10 mouse cellular contexts compared by ENCODE assay signal in genomic region chr13:49271831-49272765, GRCm38 (mm10). TPM values are rescaled to one million over a fixed set of nuclear protein-coding genes. Genes with fewer than 3 reads are reported as not detected.
A peak's percentile ranks its signal among the peaks of the same experiment; 100 is the strongest.
DNase-seq lines count a peak whose midpoint lies in the region; ATAC-seq and TF ChIP-seq lines count a peak whose summit lies in the region.
"Had no signal": no experiment of that assay in that cellular context is flagged by ENCODE, and none has a peak within 500 bp of the region (broad histone marks: within the 10 kb centered on the region; RNA-seq: fewer than 3 reads in every experiment).

No protein-coding gene starts in this region.

- TF ChIP-seq POLR2A in cerebellum, adult 2 months (IDR thresholded peaks at IDR 0.05; ENCODE audit: borderline replicate concordance, insufficient read depth, low read length), result no peak

- no peak overlapping the region for H3K9ac ChIP-seq in kidney, embryonic 14.5 days (ENCODE audit: low read depth, low read length)
- H3K9ac ChIP-seq in heart, embryonic 11.5 days (ENCODE audit: low read depth, low read length), result no peak overlapping the region
- H3K9ac ChIP-seq: embryonic facial prominence, embryonic 12.5 days; hindbrain, embryonic 12.5 days had no signal

- ATAC-seq in kidney, embryonic 14.5 days (ENCODE audit: low FRiP score, low TSS enrichment), result no peak
- ATAC-seq in megakaryocyte-erythroid progenitor cell, adult 5-6 weeks (replicated peaks; ENCODE audit: low FRiP score, low TSS enrichment, poor library complexity, severe bottlenecking), result 0 out of 2 replicates have a peak, but pooled peaks have one; percentile 31
- no peak for ATAC-seq in heart, embryonic 11.5 days (replicated peaks; ENCODE audit: insufficient number of reproducible peaks, low FRiP score, low TSS enrichment)

- no peak overlapping the region for H3K27ac ChIP-seq in kidney, embryonic 14.5 days (ENCODE audit: low read depth, low read length)
- H3K27ac ChIP-seq in cerebellum, adult 2 months (ENCODE audit: insufficient read depth, low read length), result no peak overlapping the region
- H3K27ac ChIP-seq in heart, embryonic 11.5 days (ENCODE audit: low read depth, low read length), result no peak overlapping the region
- H3K27ac ChIP-seq: embryonic facial prominence, embryonic 12.5 days; hindbrain, embryonic 12.5 days had no signal

- no peak overlapping the region for H3K4me3 ChIP-seq in kidney, embryonic 14.5 days (ENCODE audit: low read length)
- H3K4me3 ChIP-seq in cerebellum, adult 2 months (replicated peaks; ENCODE audit: insufficient read depth, low read depth, low read length), result no peak overlapping the region
- no peak overlapping the region for H3K4me3 ChIP-seq in heart, embryonic 11.5 days (ENCODE audit: low read depth, low read length)
- H3K4me3 ChIP-seq: embryonic facial prominence, embryonic 12.5 days; hindbrain, embryonic 12.5 days had no signal

- no peaks in the 10 kb centered on the region for H3K9me3 ChIP-seq in kidney, embryonic 14.5 days (ENCODE audit: control insufficient read depth, low read length)
- no peaks in the 10 kb centered on the region for H3K9me3 ChIP-seq in heart, embryonic 11.5 days (replicated peaks; ENCODE audit: control insufficient read depth, low read length)
- H3K9me3 ChIP-seq: embryonic facial prominence, embryonic 12.5 days; hindbrain, embryonic 12.5 days had no signal

- no peak for TF ChIP-seq CTCF in cerebellum, adult 2 months (IDR thresholded peaks at IDR 0.05; ENCODE audit: borderline replicate concordance, insufficient read depth, low read depth, low read length)

- H3K27me3 ChIP-seq in kidney, embryonic 14.5 days (ENCODE audit: control insufficient read depth, insufficient read depth, low read length), result no peaks in the 10 kb centered on the region
- H3K27me3 ChIP-seq in cerebellum, adult 2 months (ENCODE audit: control insufficient read depth, insufficient read depth, low read length), result no peaks in the 10 kb centered on the region
- H3K27me3 ChIP-seq in heart, embryonic 11.5 days (ENCODE audit: control insufficient read depth, insufficient read depth, low read length), result no peaks in the 10 kb centered on the region
- H3K27me3 ChIP-seq: embryonic facial prominence, embryonic 12.5 days; hindbrain, embryonic 12.5 days had no signal

- intact Hi-C loops in left cerebral cortex, postnatal 25 days (cut with DNase I), result no loop called here

- WGBS in kidney, embryonic 14.5 days, result 60% methylated on average over 5 of the region's 5 CpGs
- WGBS in cerebellum, adult 2 months, result 59% methylated on average over 5 of the region's 5 CpGs
- 57% methylated on average over 5 of the region's 5 CpGs for WGBS in heart, embryonic 11.5 days (ENCODE audit: insufficient replicate concordance)

- H3K36me3 ChIP-seq in kidney, embryonic 14.5 days (ENCODE audit: control insufficient read depth, insufficient read depth, low read length), result no peaks in the 10 kb centered on the region
- H3K36me3 ChIP-seq in heart, embryonic 11.5 days (ENCODE audit: control insufficient read depth, insufficient read depth, low read length), result no peaks in the 10 kb centered on the region
- H3K36me3 ChIP-seq: embryonic facial prominence, embryonic 12.5 days; hindbrain, embryonic 12.5 days had no signal

- DNase-seq in kidney, postnatal 36 days, result peak; percentile 17 to 44
- DNase-seq in MEL-GATA-1-ER (ENCODE audit: extremely low read depth, low read depth), result peak; percentile 78
- peak; percentile 18 to 68 for DNase-seq in left cerebral cortex, postnatal 25 days (ENCODE audit: low spot score in 2 of 2)
- no peak for DNase-seq in ovary, postnatal 14 days (ENCODE audit: low spot score)
- DNase-seq in cerebellum, adult 2 months, result no peak

- no peaks in the 10 kb centered on the region; the same call in 1 of the 2 replicates for H3K4me1 ChIP-seq in kidney, embryonic 14.5 days (ENCODE audit: control insufficient read depth, insufficient read depth, low read length)
- H3K4me1 ChIP-seq in cerebellum, adult 2 months (ENCODE audit: control insufficient read depth, insufficient read depth, low read length), result no peaks in the 10 kb centered on the region
- H3K4me1 ChIP-seq in heart, embryonic 11.5 days (ENCODE audit: control insufficient read depth, insufficient read depth, low read length), result 0 out of 2 replicates have a peak, but pooled peaks cover 3% of the 10 kb centered on the region
- H3K4me1 ChIP-seq: embryonic facial prominence, embryonic 12.5 days; hindbrain, embryonic 12.5 days had no signal

- H3K4me2 ChIP-seq in kidney, embryonic 14.5 days (replicated peaks; ENCODE audit: low read depth, low read length), result no peak overlapping the region
- H3K4me2 ChIP-seq in heart, embryonic 11.5 days, result no peak overlapping the region
- H3K4me2 ChIP-seq: embryonic facial prominence, embryonic 12.5 days; hindbrain, embryonic 12.5 days had no signal

RNA-seq across cellular contexts. Expression of gene Susd3, which starts 23.6 kb away (rescaled TPM):
- polyA plus RNA-seq in kidney, embryonic 14.5 days (2014; fragmentation: Nextera tagmentation; extraction: Ambion mirVana), result 8.5 and 12.6 TPM in 2 replicates
- 1 to 10 TPM; 2.0 to 2.4 TPM for total RNA-seq in left cerebral cortex, postnatal 25 days (2021)
- 0.70 and 3.1 TPM in 2 replicates for total RNA-seq in megakaryocyte-erythroid progenitor cell, adult 5-6 weeks (2014; fragmentation: Nextera tagmentation)
- 1.6 TPM in 1 of 2 replicates, not detected in the other for total RNA-seq in megakaryocyte-erythroid progenitor cell, adult 5-6 weeks (2017)
- 1.1 and 1.2 TPM in 2 replicates for polyA plus RNA-seq in cerebellum, adult 2 months (2012; rRNA removed)
- polyA plus RNA-seq in heart, embryonic 11.5 days (2014; fragmentation: Nextera tagmentation; extraction: Ambion mirVana), result 0.68 and 0.86 TPM in 2 replicates

RNA-seq across cellular contexts. Expression of gene Fgd3, which starts 48.0 kb away (rescaled TPM):
- 0.20 and 0.46 TPM in 2 replicates for polyA plus RNA-seq in kidney, embryonic 14.5 days (2014; fragmentation: Nextera tagmentation; extraction: Ambion mirVana)
- total RNA-seq in left cerebral cortex, postnatal 25 days (2021), result 1 to 10 TPM; 6.3 to 6.8 TPM
- total RNA-seq in megakaryocyte-erythroid progenitor cell, adult 5-6 weeks (2014; fragmentation: Nextera tagmentation), result 4.5 and 5.0 TPM in 2 replicates
- total RNA-seq in megakaryocyte-erythroid progenitor cell, adult 5-6 weeks (2017), result 4.6 and 5.2 TPM in 2 replicates
- 13.7 and 13.8 TPM in 2 replicates for polyA plus RNA-seq in cerebellum, adult 2 months (2012; rRNA removed)
- polyA plus RNA-seq in heart, embryonic 11.5 days (2014; fragmentation: Nextera tagmentation; extraction: Ambion mirVana), result 0.10 and 0.64 TPM in 2 replicates

RNA-seq across cellular contexts. Expression of gene Card19, which starts 56.3 kb away (rescaled TPM):
- 33.3 and 39.9 TPM in 2 replicates for polyA plus RNA-seq in kidney, embryonic 14.5 days (2014; fragmentation: Nextera tagmentation; extraction: Ambion mirVana)
- 10 to 100 TPM in 1 of 2 experiments, 1 to 10 TPM in 1; 8.9 to 15.6 TPM for total RNA-seq in left cerebral cortex, postnatal 25 days (2021)
- total RNA-seq in megakaryocyte-erythroid progenitor cell, adult 5-6 weeks (2014; fragmentation: Nextera tagmentation), result 6.7 and 25.3 TPM in 2 replicates
- total RNA-seq in megakaryocyte-erythroid progenitor cell, adult 5-6 weeks (2017), result 11.8 and 16.6 TPM in 2 replicates
- 53.3 and 57.1 TPM in 2 replicates for polyA plus RNA-seq in cerebellum, adult 2 months (2012; rRNA removed)
- polyA plus RNA-seq in heart, embryonic 11.5 days (2014; fragmentation: Nextera tagmentation; extraction: Ambion mirVana), result 71.9 and 73.7 TPM in 2 replicates

Comparison
In these comparisons a context has a peak if more than half of its experiments do, and no peak if none do; other contexts are left out.
1. DNase-seq: peak in kidney, postnatal 36 days (2 of 2), MEL-GATA-1-ER (single experiment) and left cerebral cortex, postnatal 25 days (2 of 2); none in ovary, postnatal 14 days (single experiment) and cerebellum, adult 2 months (0 of 2).